Mouse (Mus musculus): ENCODE measurements around the gene Gm20388.

GRCm38 (mm10) chr8:124182224-124182623 is 4271.6 kb downstream of the Gm20388 start:
- TF ChIP-seq CTCF (IDR thresholded peaks at IDR 0.05; ENCODE audit: extremely low read depth, insufficient read depth, low read length) (no peak), POLR2A (IDR thresholded peaks at IDR 0.05; ENCODE audit: extremely low read depth, insufficient read depth, low read length) (no peak)

Data from cortical plate, adult 2 months (tissue).